Mouse (Mus musculus) gonadal fat pad, adult 2 months (tissue): ENCODE results near the gene Cbr1. TPM values are rescaled to one million over a fixed set of nuclear protein-coding genes. Genes with fewer than 3 reads are reported as not detected.

ENCODE experiments used
- DNase-seq: peaks from one replicate; pipeline ENCODE4 v3.0.0-alpha.2; 2012; ENCODE audit warnings: low read depth
- polyA plus RNA-seq: library from polyadenylated mRNA; depleted of rRNA; stranded (reverse); fragments of >200 nt; gene quantifications from 2 replicates; pipeline ENCODE4 v1.2.3, GENCODE M21; 2012; rRNA removed

Gene Cbr1
- polyA plus RNA-seq = 150 and 196 TPM in 2 replicates

GRCm38 (mm10) chr16:93605553-93605952 lies at the start of gene Cbr1:
Cbr1 (plus strand) TSS chr16:93605853.
- DNase-seq = no peak

- DNase-seq = no peak
Observed at GRCm38 (mm10) chr16:93557646-93558045, 48.0 kb upstream of the Cbr1 start.

GRCm38 (mm10) chr16:93558499-93558898 lies 47.2 kb upstream of the Cbr1 start:
- no peak for DNase-seq

- DNase-seq = no peak
Observed at GRCm38 (mm10) chr16:93572383-93572782, 33.3 kb upstream of the Cbr1 start.

- no peak for DNase-seq
Observed at GRCm38 (mm10) chr16:93573434-93573833, 32.2 kb upstream of the Cbr1 start.

- DNase-seq = peak; percentile 58
Observed at GRCm38 (mm10) chr16:93574521-93575191, 31.0 kb upstream of the Cbr1 start.

- peak; percentile 82 for DNase-seq
Observed at GRCm38 (mm10) chr16:93575574-93575973, 30.1 kb upstream of the Cbr1 start.

GRCm38 (mm10) chr16:93576412-93577082 lies 29.1 kb upstream of the Cbr1 start:
- peak; percentile 42 for DNase-seq

GRCm38 (mm10) chr16:93578346-93579005 lies 27.2 kb upstream of the Cbr1 start:
- DNase-seq = no peak

GRCm38 (mm10) chr16:93581125-93581524 lies 24.5 kb upstream of the Cbr1 start:
- DNase-seq = no peak

- no peak for DNase-seq
Observed at GRCm38 (mm10) chr16:93584976-93585702, 20.5 kb upstream of the Cbr1 start.

- no peak for DNase-seq
Observed at GRCm38 (mm10) chr16:93585703-93586205, 19.9 kb upstream of the Cbr1 start.

GRCm38 (mm10) chr16:93586382-93586781 lies 19.3 kb upstream of the Cbr1 start:
- DNase-seq = no peak

GRCm38 (mm10) chr16:93588281-93588680 lies 17.4 kb upstream of the Cbr1 start:
- no peak for DNase-seq

- no peak for DNase-seq
Observed at GRCm38 (mm10) chr16:93590915-93591314, 14.7 kb upstream of the Cbr1 start.

- DNase-seq = no peak
Observed at GRCm38 (mm10) chr16:93591450-93592430, 13.9 kb upstream of the Cbr1 start.

GRCm38 (mm10) chr16:93592711-93593110 lies 12.9 kb upstream of the Cbr1 start:
- no peak for DNase-seq

GRCm38 (mm10) chr16:93593406-93593805 lies 12.2 kb upstream of the Cbr1 start:
- DNase-seq = no peak

GRCm38 (mm10) chr16:93594448-93594847 lies 11.2 kb upstream of the Cbr1 start:
- DNase-seq = no peak

GRCm38 (mm10) chr16:93595766-93596165 lies 9.9 kb upstream of the Cbr1 start:
- DNase-seq = no peak

GRCm38 (mm10) chr16:93596807-93597206 lies 8.8 kb upstream of the Cbr1 start:
- no peak for DNase-seq
